Mouse (Mus musculus): ENCODE measurements around the gene Nmrk2.
A peak's percentile ranks its signal among the peaks of the same experiment; 100 is the strongest.
"Not testable (repeated sequence)": the region's sequence is repeated elsewhere in the genome, so short reads cannot be mapped to it uniquely, and the experiment has no call there.

The Nmrk2 gene

GRCm38 (mm10) chr10:81217267-81217666 is 15.4 kb upstream of the Nmrk2 start:
- not testable (repeated sequence) for DNase-seq (ENCODE audit: extremely low spot score, low spot score)

DNA sequence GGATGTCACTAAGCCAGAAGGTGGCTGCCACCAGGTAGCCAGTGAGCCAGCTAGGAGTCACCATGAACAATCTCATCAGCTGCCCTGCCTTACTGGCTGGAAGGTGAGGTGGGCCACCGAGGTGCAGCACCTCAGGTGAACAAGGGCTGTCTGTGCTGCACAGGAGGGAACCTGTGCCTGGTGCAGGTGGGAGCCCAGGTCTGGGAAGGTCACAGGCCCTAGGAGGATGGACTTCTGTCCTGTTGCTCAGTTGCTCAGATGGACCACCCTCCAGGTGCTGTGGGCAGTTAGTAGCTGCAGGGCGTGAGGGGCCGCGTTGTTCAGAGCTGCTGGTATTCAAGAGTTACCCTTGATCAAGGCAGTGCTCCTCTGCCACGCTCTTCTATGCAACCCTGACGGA is 15.0 kb upstream of the Nmrk2 start:
- no peak for DNase-seq (ENCODE audit: extremely low spot score, low spot score)

DNA sequence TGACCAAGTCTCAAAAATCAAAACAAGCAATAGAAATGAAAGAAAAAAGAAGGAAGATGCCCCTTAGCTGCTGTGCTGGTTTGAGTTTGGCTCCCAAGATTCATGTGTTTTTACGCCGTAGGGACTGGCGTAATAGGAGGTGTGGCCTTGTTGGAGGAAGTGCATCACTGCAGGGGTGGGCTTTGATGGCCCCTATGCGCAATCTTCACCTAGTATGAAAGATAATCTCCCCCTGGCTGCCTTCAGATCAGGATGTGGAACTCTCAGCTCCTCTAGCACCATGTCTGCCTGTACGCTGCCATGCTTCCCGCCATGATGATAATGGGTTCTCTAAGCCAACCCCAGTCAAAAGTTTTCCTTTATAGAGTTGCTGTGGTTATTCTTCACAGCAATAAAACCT is 14.4 kb upstream of the Nmrk2 start:
- no peak for DNase-seq (ENCODE audit: extremely low spot score, low spot score)

DNA sequence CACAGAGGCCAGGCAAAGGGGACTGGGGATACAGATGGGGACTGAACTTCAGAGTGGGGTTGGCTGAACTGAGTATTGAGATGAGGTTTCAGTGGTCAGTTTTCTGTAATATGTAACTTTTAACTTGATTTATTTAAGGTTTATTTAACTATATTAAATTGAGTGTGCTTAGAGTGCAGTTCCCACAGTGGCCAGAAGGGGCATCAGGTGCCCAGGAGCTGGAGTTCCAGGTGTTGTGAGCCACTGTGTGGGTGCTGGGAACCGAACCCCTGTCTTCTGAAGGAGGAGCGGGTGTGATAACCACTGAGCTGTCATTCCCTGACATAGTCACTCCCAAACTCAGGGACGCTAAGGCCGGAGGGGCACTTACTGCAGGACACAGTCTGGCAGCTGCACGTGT is 8.3 kb upstream of the Nmrk2 start:
- no peak for DNase-seq (ENCODE audit: extremely low spot score, low spot score)

GRCm38 (mm10) chr10:81204137-81204536 is 2.3 kb upstream of the Nmrk2 start:
- DNase-seq (ENCODE audit: extremely low spot score, low spot score): no peak

DNA sequence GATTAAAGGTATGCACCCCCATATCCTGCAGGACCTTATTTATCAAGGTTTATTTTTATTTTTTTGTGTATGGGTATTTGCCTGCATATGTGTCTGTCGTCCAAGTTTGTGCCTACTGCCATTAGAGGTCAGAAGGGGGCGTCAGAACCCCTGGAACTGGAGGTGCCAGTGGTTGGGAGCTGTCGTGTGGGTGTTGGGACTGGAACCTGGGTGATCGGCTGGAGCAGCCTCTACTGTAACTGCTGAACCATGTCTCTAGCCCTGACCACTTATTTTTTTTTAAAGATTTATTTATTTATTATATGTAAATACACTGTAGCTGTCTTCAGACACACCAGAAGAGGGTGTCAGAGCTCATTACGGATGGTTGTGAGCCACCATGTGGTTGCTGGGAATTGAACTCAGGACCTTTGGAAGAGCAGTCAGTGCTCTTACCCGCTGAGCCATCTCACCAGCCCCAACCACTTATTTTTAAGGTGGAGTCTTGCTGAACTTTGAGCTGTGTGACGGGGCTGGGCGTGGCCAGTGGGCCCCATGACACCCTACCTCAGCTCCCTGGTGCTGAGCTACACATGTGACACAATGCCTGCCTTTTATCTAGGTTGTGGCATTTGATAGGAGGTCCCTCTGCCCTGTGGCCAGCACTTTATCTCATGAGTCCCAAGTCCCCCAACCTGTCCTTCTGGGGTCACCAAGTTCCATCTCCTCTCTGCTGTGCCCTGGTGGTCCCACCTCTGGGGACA is 1.3 kb upstream of the Nmrk2 start:
- DNase-seq (ENCODE audit: extremely low spot score, low spot score): no peak

DNA sequence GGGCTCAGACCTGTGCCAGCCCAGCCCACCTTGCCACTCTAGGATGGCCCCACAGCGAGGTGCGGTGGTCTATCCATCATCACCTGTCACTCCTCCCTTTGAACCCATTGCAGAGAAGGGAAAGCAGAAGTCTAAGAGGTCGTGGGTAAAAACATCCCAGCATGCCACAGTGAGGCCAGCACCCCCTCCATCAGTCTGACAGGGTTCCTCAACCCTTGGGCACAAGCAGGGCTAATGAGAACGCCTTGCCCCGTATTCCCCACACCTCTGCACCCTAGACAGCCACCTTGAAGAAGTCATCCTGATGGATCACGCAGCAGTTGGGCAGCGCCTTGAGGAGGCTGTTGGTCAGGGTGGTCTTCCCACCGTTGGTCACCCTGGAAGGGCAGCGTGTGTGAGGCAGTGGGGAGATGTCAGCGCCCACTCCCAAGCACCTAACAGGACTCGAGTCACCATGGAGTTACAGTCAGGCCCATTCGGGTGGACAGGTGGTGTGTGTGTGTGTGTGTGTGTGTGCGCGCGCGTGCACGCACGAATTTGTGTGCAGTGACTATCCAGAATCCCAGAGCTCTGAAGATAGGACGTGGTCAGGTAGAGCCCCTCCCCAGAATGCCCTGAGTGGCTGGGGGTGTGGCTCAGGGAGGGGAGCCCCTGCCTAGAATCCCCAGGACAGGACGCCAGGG is 1.1 kb downstream of the Nmrk2 start:
- no peak for DNase-seq (ENCODE audit: extremely low spot score, low spot score)

- DNase-seq (ENCODE audit: extremely low spot score, low spot score): no peak
Observed at GRCm38 (mm10) chr10:81200141-81200540, 1.7 kb downstream of the Nmrk2 start.

DNA sequence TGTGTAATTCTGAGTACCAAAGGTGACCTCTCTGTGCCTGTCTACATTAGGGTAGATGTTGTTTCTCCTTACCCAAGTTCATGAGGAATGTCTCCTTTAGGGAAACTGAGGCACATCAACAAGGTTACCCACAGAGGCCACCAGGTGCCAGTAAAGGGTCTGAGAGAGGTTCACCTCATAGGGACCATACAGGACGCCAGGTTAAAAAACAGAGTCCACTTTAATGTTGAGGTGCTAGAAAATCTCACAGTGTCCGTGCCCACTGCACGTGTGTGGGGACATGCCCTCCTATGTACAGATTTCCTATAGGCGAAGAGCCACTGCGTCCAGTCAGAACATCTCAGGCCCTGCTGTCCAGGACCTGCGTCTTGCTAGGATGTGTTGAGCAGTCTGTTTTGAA is 2.9 kb downstream of the Nmrk2 start:
- no peak for DNase-seq (ENCODE audit: extremely low spot score, low spot score)

GRCm38 (mm10) chr10:81198230-81198629 is 3.6 kb downstream of the Nmrk2 start:
- DNase-seq (ENCODE audit: extremely low spot score, low spot score): peak; percentile 67

- DNase-seq (ENCODE audit: extremely low spot score, low spot score): no peak
Observed at GRCm38 (mm10) chr10:81197305-81197704, 4.5 kb downstream of the Nmrk2 start.

DNA sequence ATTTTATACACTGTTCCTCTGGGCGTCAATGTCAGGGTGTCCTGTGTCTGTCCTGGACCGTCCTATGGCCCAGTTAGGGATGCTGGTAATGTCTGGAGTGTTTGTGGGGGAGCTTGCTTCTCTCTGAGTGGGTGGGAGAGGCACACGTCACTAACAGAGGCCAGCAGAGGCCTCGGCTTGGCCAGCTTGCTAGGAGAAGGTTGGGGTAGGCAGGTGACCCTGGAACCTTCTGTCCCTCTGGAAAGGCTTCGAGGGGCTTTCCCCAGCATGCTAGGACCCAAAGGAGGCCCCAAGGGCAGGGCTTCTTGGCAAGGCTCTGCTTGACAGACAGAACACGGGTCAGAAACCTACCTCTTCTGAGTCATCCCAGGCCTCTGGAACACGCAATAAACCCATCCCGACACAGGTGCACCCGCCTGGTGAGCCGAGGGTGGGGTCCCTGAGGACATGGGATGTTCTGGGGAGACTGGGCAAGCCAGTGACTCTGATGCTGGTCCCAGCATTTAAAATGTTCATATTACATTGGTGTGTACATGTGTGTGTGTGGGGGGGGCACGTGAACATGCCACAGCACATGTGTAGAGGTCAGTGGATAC is 5.3 kb downstream of the Nmrk2 start:
- DNase-seq (ENCODE audit: extremely low spot score, low spot score): no peak

- no peak for DNase-seq (ENCODE audit: extremely low spot score, low spot score)
Observed at GRCm38 (mm10) chr10:81195300-81195699, 6.6 kb downstream of the Nmrk2 start.

DNA sequence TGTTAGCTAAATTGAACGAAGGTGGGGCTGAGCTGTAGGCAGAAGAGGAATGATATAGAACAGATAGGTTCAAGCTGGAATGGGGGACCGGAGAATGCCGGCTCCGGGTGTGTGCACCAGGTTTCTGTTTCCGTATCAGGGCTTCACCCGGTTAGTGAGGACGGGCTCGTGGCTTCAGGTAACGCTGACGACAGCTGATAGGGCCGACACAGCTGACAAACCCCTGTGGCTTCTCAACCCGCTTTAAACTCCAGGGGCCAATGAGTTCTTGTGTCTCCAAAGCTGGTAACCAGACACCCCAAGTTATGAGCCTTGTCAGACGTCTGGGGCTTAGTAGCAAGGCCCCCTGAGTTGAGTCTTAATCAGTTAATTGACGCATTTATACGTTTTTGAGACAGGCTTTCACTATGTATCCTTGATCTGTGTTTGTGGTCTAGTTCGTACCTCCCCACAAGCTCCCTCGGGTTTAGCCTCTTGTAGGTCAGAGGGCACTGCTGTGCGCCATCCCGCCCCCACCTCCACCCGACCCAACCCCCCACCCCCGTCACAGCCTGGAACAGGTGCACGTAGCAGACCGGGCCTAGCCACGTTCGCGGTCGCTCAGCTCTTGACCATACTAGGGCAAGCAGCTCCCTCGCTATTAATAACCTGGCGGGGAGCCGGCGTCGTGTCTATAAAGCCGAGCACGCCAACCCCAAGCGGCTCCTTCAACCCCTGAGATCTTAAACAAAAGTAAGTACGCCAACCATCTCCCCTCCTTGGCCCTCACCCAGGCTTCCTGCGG is 7.7 kb downstream of the Nmrk2 start:
- DNase-seq (ENCODE audit: extremely low spot score, low spot score): no peak

DNA sequence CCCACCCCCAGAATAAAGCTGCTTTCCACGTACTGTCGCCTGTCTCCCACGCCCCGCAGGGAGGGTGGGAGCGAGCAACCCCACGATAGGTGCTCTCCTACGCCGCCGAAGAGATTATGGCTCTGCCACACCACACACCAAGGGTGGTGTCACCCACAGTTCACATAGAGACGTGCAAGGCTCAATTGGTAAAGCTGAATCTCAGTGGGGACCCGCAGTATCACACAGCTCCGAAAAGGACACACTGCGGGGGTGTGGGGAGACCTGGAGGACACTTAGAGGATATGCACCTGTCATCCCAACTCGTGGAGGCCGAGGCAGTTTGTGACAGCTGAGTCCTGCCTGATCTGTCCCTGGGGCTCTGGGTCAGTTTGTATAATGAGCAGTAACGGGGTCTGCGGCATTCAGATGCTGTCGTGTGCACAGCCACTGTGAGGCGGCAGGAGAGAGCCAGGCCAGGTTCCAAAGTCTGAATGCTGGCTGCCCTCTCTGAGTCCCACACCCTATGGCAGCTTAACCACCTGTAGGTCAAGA is 8.8 kb downstream of the Nmrk2 start:
- peak; percentile 57 for DNase-seq (ENCODE audit: extremely low spot score, low spot score)

DNA sequence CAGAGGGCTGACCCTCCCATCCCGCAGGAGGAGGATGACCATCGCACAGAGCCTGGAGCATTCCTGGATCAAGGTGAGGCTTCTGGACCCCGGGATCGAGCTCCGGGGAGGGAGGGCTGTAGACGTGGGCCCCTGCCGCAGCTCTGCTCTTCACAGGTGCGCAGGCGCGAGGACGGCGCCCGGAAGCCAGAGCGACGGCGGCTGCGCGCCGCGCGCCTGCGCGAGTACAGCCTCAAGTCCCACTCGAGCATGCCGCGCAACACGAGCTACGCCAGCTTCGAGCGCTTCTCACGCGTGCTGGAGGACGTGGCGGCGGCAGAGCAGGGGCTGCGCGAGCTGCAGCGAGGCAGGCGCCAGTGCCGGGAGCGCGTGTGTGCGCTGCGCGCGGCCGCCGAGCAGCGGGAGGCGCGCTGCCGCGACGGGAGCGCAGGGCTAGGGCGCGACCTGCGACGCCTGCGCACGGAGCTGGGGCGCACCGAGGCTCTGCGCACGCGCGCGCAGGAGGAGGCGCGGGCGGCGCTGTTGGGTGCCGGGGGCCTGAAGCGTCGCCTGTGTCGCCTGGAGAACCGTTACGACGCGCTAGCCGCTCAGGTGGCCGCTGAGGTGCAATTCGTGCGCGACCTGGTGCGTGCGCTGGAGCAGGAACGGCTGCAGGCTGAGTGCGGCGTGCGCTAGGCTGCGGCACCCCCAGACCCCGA is 9.4 kb downstream of the Nmrk2 start:
- peak; percentile 81 for DNase-seq (ENCODE audit: extremely low spot score, low spot score)

- DNase-seq (ENCODE audit: extremely low spot score, low spot score): no peak
Observed at GRCm38 (mm10) chr10:81191342-81191982, 10.4 kb downstream of the Nmrk2 start.

DNA sequence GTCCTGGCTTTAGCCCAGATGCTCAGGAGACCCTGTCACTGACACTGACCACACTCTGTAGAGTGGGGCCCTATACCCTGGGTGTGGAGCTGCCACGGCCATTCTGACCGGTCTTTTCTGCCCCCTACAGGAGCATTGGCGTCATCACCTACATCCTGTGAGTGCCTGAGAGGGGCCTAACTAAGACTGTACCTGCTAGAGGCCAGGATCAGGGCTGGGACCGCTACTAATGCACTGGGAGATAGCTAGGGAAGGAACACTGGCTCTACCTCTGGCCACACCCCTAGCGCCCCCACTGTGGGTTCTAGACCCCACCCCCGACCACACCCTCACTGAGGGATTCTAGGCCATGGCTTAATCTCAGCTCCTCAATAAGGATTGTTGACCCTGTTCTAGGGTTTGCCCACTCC is 10.9 kb downstream of the Nmrk2 start:
- no peak for DNase-seq (ENCODE audit: extremely low spot score, low spot score)

DNA sequence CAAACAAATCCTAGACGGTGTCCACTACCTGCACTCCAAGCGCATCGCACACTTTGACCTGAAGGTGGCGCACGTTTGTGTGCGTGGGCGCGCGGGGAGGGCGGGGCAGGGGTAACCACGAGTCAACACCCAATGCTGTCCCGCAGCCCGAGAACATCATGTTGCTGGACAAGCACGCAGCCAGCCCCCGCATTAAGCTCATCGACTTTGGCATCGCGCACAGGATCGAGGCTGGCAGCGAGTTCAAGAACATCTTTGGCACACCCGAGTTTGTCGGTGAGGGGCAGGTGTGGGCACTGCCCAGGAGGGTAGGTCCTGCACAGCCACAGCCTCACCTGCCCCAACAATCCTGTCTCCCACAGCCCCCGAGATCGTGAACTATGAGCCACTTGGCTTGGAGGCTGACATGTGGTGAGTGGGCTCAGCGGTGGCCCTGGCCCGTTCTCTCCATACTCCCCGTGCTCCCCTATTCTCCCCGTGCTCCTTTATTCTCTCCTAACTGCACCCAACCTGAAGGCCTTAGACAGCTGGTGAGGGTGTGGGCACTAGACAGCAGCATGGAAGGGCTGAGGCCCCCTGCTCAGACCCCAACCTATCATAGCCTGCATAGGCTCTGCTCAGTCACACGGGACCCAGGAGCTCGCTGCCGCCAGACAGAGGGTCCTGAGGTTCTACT is 11.5 kb downstream of the Nmrk2 start:
- DNase-seq (ENCODE audit: extremely low spot score, low spot score): no peak

DNA sequence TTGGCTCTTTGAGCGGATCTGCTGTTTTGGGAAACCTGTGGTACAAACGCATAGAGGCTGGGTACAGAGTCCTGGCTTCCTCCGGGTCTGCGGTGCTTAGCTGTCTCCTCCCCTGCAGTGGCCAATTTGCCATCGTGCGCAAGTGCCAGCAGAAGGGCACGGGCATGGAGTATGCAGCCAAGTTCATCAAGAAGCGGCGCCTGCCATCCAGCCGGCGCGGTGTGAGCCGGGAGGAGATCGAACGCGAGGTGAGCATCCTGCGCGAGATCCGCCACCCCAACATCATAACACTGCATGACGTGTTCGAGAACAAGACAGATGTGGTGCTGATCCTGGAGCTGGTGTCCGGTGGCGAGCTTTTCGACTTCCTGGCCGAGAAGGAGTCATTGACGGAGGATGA is 12.0 kb downstream of the Nmrk2 start:
- no peak for DNase-seq (ENCODE audit: extremely low spot score, low spot score)
